Mouse (Mus musculus): ENCODE data around the gene Taf13. TPM values are rescaled to one million over a fixed set of nuclear protein-coding genes. Genes with fewer than 3 reads are reported as not detected.
A peak's percentile ranks its signal among the peaks of the same experiment; 100 is the strongest.

Gene Taf13
- total RNA-seq (2021), result 10 to 100 TPM; 14.8 to 17.5 TPM

- DNase-seq, result peak; percentile 97 to 98
Observed at GRCm38 (mm10) chr3:108571443-108572294, at the start of gene Taf13. Taf13 (plus strand) TSS chr3:108571698.

GRCm38 (mm10) chr3:108523415-108523814 lies 48.1 kb upstream of the Taf13 start:
- intact Hi-C loops (cut with DNase I), result no loop called here
- no peak for DNase-seq

More at GRCm38 (mm10) chr3:108571443-108572294, at the start of gene Taf13:
- intact Hi-C loops (cut with DNase I), result loop anchor here (1.0 to 5.0 kb wide), 2 partner anchors 17 to 81 kb away; partner anchors contain the start of gene Clcc1

GRCm38 (mm10) chr3:108528489-108528888 lies 43.0 kb upstream of the Taf13 start:
- DNase-seq, result no peak

GRCm38 (mm10) chr3:108533114-108533885 lies 38.2 kb upstream of the Taf13 start:
- DNase-seq, result peak; percentile 9 to 17
- intact Hi-C loops (cut with DNase I), result no loop called here

More at GRCm38 (mm10) chr3:108528489-108528888, 43.0 kb upstream of the Taf13 start:
- intact Hi-C loops (cut with DNase I), result no loop called here

GRCm38 (mm10) chr3:108533951-108534350 lies 37.5 kb upstream of the Taf13 start, which contains the start of gene 1700013F07Rik:
1700013F07Rik (plus strand) TSS chr3:108534150.
- intact Hi-C loops (cut with DNase I), result no loop called here
- no peak for DNase-seq

- no peak for DNase-seq
- intact Hi-C loops (cut with DNase I), result no loop called here
Observed at GRCm38 (mm10) chr3:108535896-108536516, 35.5 kb upstream of the Taf13 start.

- intact Hi-C loops (cut with DNase I), result loop anchor here (1.0 kb wide), 1 partner anchor 18 kb away; no protein-coding TSS in a partner anchor
Observed at GRCm38 (mm10) chr3:108536517-108537260, 34.8 kb upstream of the Taf13 start, which contains the start of gene 5330417C22Rik. 5330417C22Rik (minus strand) TSS chr3:108536536.

GRCm38 (mm10) chr3:108537303-108537702 lies 34.2 kb upstream of the Taf13 start:
- intact Hi-C loops (cut with DNase I), result loop anchor here (1.0 kb wide), 1 partner anchor 17 kb away; no protein-coding TSS in a partner anchor
- DNase-seq, result peak; percentile 80 to 84

More at GRCm38 (mm10) chr3:108536517-108537260, 34.8 kb upstream of the Taf13 start, which contains the start of gene 5330417C22Rik:
- DNase-seq, result peak; percentile 4 to 12

GRCm38 (mm10) chr3:108542299-108542698 lies 29.2 kb upstream of the Taf13 start:
- intact Hi-C loops (cut with DNase I), result no loop called here

GRCm38 (mm10) chr3:108554111-108554561 lies 17.4 kb upstream of the Taf13 start:
- DNase-seq, result no peak
- intact Hi-C loops (cut with DNase I), result loop anchor here (1.0 to 10.0 kb wide), 4 partner anchors 17 to 349 kb away; partner anchors contain the start of genes Cyb561d1 and Sort1

More at GRCm38 (mm10) chr3:108542299-108542698, 29.2 kb upstream of the Taf13 start:
- DNase-seq, result no peak

GRCm38 (mm10) chr3:108554587-108555312 lies 16.7 kb upstream of the Taf13 start:
- peak; percentile 89 to 94 for DNase-seq
- intact Hi-C loops (cut with DNase I), result loop anchor here (1.0 to 10.0 kb wide), 4 partner anchors 17 to 350 kb away; partner anchors contain the start of genes Cyb561d1 and Sort1

GRCm38 (mm10) chr3:108557888-108558287 lies 13.6 kb upstream of the Taf13 start:
- DNase-seq, result no peak
- intact Hi-C loops (cut with DNase I), result loop anchor here (10.0 kb wide), 2 partner anchors 273 to 353 kb away; partner anchors contain the start of genes Cyb561d1 and Sort1

- DNase-seq, result peak; percentile 95 to 97
- intact Hi-C loops (cut with DNase I), result no loop called here
Observed at GRCm38 (mm10) chr3:108562133-108562730, 9.3 kb upstream of the Taf13 start, which contains the start of gene Tmem167b. Tmem167b (minus strand) TSS chr3:108562466.

- intact Hi-C loops (cut with DNase I), result loop anchor here (1.0 kb wide), 1 partner anchor 162 kb away; no protein-coding TSS in a partner anchor
- DNase-seq, result peak; percentile 22 to 42
Observed at GRCm38 (mm10) chr3:108562777-108563271, 8.7 kb upstream of the Taf13 start.

GRCm38 (mm10) chr3:108563309-108563708 lies 8.2 kb upstream of the Taf13 start:
- DNase-seq, result peak; percentile 78 to 83
- intact Hi-C loops (cut with DNase I), result loop anchor here (1.0 kb wide), 1 partner anchor 162 kb away; no protein-coding TSS in a partner anchor

- DNase-seq, result no peak
- intact Hi-C loops (cut with DNase I), result no loop called here
Observed at GRCm38 (mm10) chr3:108567990-108568877, 3.3 kb upstream of the Taf13 start.

Data from heart, postnatal 36 days (tissue).